ENCODE assay signal across 8 mouse cellular contexts in genomic region chr2:30698758-30699535, GRCm38 (mm10).
A peak's percentile ranks its signal among the peaks of the same experiment; 100 is the strongest.
DNase-seq lines count a peak whose midpoint lies in the region; ATAC-seq and TF ChIP-seq lines count a peak whose summit lies in the region.
"Had no signal": no experiment of that assay in that cellular context is flagged by ENCODE, and none has a peak within 500 bp of the region (broad histone marks: within the 10 kb centered on the region; RNA-seq: fewer than 3 reads in every experiment).

No protein-coding gene starts in this region.

- no peak overlapping the region for H3K4me3 ChIP-seq in heart, embryonic 15.5 days
- no peak overlapping the region for H3K4me3 ChIP-seq in midbrain, embryonic 10.5 days
- no peak overlapping the region for H3K4me3 ChIP-seq in midbrain, embryonic 11.5 days (ENCODE audit: low read depth, low read length)
- no peak overlapping the region for H3K4me3 ChIP-seq in hindbrain, postnatal 0 days (ENCODE audit: low read length)

- H3K27ac ChIP-seq in heart, embryonic 15.5 days: peak overlapping the region; percentile 38; the same call in 1 of the 2 replicates
- peak overlapping the region; percentile 87 for H3K27ac ChIP-seq in midbrain, embryonic 10.5 days (replicated peaks)
- H3K27ac ChIP-seq in midbrain, embryonic 11.5 days (ENCODE audit: low read depth, low read length): no peak overlapping the region
- H3K27ac ChIP-seq in hindbrain, postnatal 0 days: peak overlapping the region; percentile 69; the same call in 1 of the 2 replicates

- no peak overlapping the region for H3K9ac ChIP-seq in heart, embryonic 15.5 days
- H3K9ac ChIP-seq in midbrain, embryonic 11.5 days (ENCODE audit: low read length): no peak overlapping the region
- H3K9ac ChIP-seq in hindbrain, postnatal 0 days (replicated peaks; ENCODE audit: low read length): no peak overlapping the region

- 63% methylated on average over 6 of the region's 6 CpGs for WGBS in heart, embryonic 15.5 days
- WGBS in midbrain, embryonic 10.5 days: 73% methylated on average over 6 of the region's 6 CpGs
- WGBS in midbrain, embryonic 11.5 days: 70% methylated on average over 6 of the region's 6 CpGs
- 54% methylated on average over 6 of the region's 6 CpGs for WGBS in hindbrain, postnatal 0 days

- DNase-seq in heart, postnatal 25 days (ENCODE audit: low spot score): no peak
- no peak for DNase-seq in midbrain, embryonic 10.5 days (ENCODE audit: low spot score)
- no peak for DNase-seq in midbrain, embryonic 11.5 days (ENCODE audit: low spot score, missing footprints)
- DNase-seq in hindbrain, postnatal 0 days (ENCODE audit: low spot score): no peak
- DNase-seq in c-Kit-positive CD71-positive TER-119-positive erythroid progenitor cells, embryonic 14.5 days (ENCODE audit: low spot score): no peak
- no peak for DNase-seq in spleen, adult 18-20 months

- intact Hi-C loops in heart, postnatal 25 days (cut with DNase I): no loop called here

- ATAC-seq in heart, embryonic 15.5 days (replicated peaks; ENCODE audit: insufficient number of reproducible peaks, insufficient read depth, low FRiP score, low read depth): no peak
- no peak for ATAC-seq in midbrain, embryonic 11.5 days (ENCODE audit: low FRiP score)
- no peak for ATAC-seq in hindbrain, postnatal 0 days

- TF ChIP-seq CTCF in hindbrain, postnatal 0 days (IDR thresholded peaks at IDR 0.05; ENCODE audit: low read depth): no peak

- H3K4me2 ChIP-seq in heart, embryonic 15.5 days: no peak overlapping the region
- H3K4me2 ChIP-seq in midbrain, embryonic 11.5 days: no peak overlapping the region
- no peak overlapping the region for H3K4me2 ChIP-seq in hindbrain, postnatal 0 days (ENCODE audit: low read depth, low read length)

- H3K27me3 ChIP-seq in heart, embryonic 15.5 days: no peaks in the 10 kb centered on the region
- no peaks in the 10 kb centered on the region for H3K27me3 ChIP-seq in midbrain, embryonic 10.5 days (ENCODE audit: low read depth, poor library complexity, severe bottlenecking)
- H3K27me3 ChIP-seq in midbrain, embryonic 11.5 days (ENCODE audit: control insufficient read depth, insufficient read depth, low read length): no peaks in the 10 kb centered on the region
- no peaks in the 10 kb centered on the region for H3K27me3 ChIP-seq in hindbrain, postnatal 0 days (ENCODE audit: insufficient read depth, low read length)

- H3K9me3 ChIP-seq in heart, embryonic 15.5 days (replicated peaks): no peaks in the 10 kb centered on the region
- no peaks in the 10 kb centered on the region for H3K9me3 ChIP-seq in midbrain, embryonic 10.5 days (replicated peaks)
- no peaks in the 10 kb centered on the region for H3K9me3 ChIP-seq in midbrain, embryonic 11.5 days (ENCODE audit: control insufficient read depth, low read length)
- no peaks in the 10 kb centered on the region for H3K9me3 ChIP-seq in hindbrain, postnatal 0 days (ENCODE audit: low read length)

- peaks cover 59% of the 10 kb centered on the region for H3K4me1 ChIP-seq in heart, embryonic 15.5 days (replicated peaks)
- peaks cover 89% of the 10 kb centered on the region for H3K4me1 ChIP-seq in midbrain, embryonic 10.5 days
- H3K4me1 ChIP-seq in midbrain, embryonic 11.5 days (ENCODE audit: control insufficient read depth, insufficient read depth, low read length): peaks cover 36% of the 10 kb centered on the region
- H3K4me1 ChIP-seq in hindbrain, postnatal 0 days (ENCODE audit: insufficient read depth, low read length): peaks cover 20% of the 10 kb centered on the region

- H3K36me3 ChIP-seq in heart, embryonic 15.5 days: no peaks in the 10 kb centered on the region
- no peaks in the 10 kb centered on the region for H3K36me3 ChIP-seq in midbrain, embryonic 10.5 days
- no peaks in the 10 kb centered on the region for H3K36me3 ChIP-seq in midbrain, embryonic 11.5 days (ENCODE audit: control insufficient read depth, insufficient read depth, low read length)
- H3K36me3 ChIP-seq in hindbrain, postnatal 0 days (ENCODE audit: insufficient read depth, low read length): no peaks in the 10 kb centered on the region
- H3K36me3 ChIP-seq: G1E had no signal
